Mouse (Mus musculus) liver, adult 2 months (tissue): Measurements from ENCODE around the gene Cntnap1.

Experiments
- CTCF ChIP-seq: fragments of 200-500 bp; IDR thresholded peaks from 2 replicates; pipeline ENCODE4 v1.5.1; 2011; ENCODE audit warnings: low read depth, low read length, control low read depth
- POLR2A ChIP-seq: fragments of 200-500 bp; IDR thresholded peaks from 2 replicates; pipeline ENCODE4 v1.6.1; 2011; ENCODE audit warnings: low read length, control low read depth; ENCODE audit not compliant: insufficient read depth; ENCODE audit errors: extremely low read depth

DNA sequence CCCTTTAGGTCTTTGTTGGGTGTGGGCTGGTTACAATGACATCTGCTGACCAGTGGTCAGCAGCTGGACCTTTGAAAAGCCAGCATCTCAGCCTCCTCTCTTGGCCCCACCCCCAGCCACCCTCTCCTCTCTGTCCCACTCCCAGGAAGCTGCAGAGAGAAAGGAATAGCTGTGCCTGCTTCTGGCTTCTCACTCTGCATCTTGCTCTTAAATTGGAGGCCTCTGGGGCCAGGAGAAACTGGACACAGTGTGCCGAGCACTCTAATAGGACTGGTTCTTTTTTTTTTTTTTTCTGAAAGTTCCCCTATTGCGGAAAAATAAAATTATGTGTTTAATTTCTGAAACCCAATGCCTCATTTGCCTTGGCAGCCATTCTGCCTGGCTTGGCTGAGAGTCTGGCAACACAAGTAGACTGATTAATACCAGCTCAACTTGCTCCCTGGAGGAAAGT lies 59.8 kb downstream of the Cntnap1 start:
- TF ChIP-seq CTCF (no peak), POLR2A (no peak)
